Mouse (Mus musculus) midbrain, embryonic 16.5 days (tissue): ENCODE data around the gene Cep68. TPM values are rescaled to one million over a fixed set of nuclear protein-coding genes. Genes with fewer than 3 reads are reported as not detected.

Source experiments
- ATAC-seq: fragments of 200-750 bp; cut with Nextera tagmentation; 2 replicates; pipeline ENCODE4 v1.8.0; 2017; ENCODE audit warnings: moderate TSS enrichment
- H3K27ac ChIP-seq: fragments of 300-500 bp; sonication (generic); 2 replicates; pipeline ENCODE4 v1.5.1; 2014; ENCODE audit warnings: mild to moderate bottlenecking, low read length, mixed read lengths
- H3K27me3 ChIP-seq: fragments of 300-500 bp; sonication (generic); 2 replicates; pipeline ENCODE4 v1.6.1; 2014; ENCODE audit warnings: low read depth, low read length, mixed read lengths; ENCODE audit not compliant: control insufficient read depth, insufficient read depth
- H3K36me3 ChIP-seq: fragments of 300-500 bp; sonication (generic); 2 replicates; pipeline ENCODE4 v1.6.1; 2014; ENCODE audit warnings: mild to moderate bottlenecking, low read length, moderate library complexity, mixed read lengths; ENCODE audit not compliant: control insufficient read depth, insufficient read depth
- H3K4me1 ChIP-seq: fragments of 300-500 bp; sonication (generic); 2 replicates; pipeline ENCODE4 v1.6.1; 2014; ENCODE audit warnings: mild to moderate bottlenecking, low read length, mixed read lengths; ENCODE audit not compliant: control insufficient read depth, insufficient read depth
- H3K4me2 ChIP-seq: fragments of 300-500 bp; sonication (generic); 2 replicates; pipeline ENCODE4 v1.6.1; 2014; ENCODE audit warnings: mild to moderate bottlenecking, low read length, mixed read lengths
- H3K4me3 ChIP-seq: fragments of 300-500 bp; sonication (generic); 2 replicates; pipeline ENCODE4 v1.5.1; 2014; ENCODE audit warnings: low read depth, mild to moderate bottlenecking, low read length, moderate library complexity, mixed read lengths
- H3K9ac ChIP-seq: fragments of 300-500 bp; sonication (generic); 2 replicates; pipeline ENCODE4 v1.6.1; 2014; ENCODE audit warnings: low read depth, low read length, mixed read lengths
- H3K9me3 ChIP-seq: fragments of 300-500 bp; sonication (generic); replicated peaks from 2 replicates; pipeline ENCODE4 v1.6.1; 2014; ENCODE audit warnings: mild to moderate bottlenecking, low read length, mixed read lengths; ENCODE audit not compliant: control insufficient read depth, poor library complexity, severe bottlenecking
- WGBS: fragments of 180-500 bp; shearing (Covaris S2); extraction: QIAGEN DNeasy Blood & Tissue Kit; methylation state at CpG from one replicate; pipeline ENCODE4 v1.1.7; 2014; 5-methylcytosine and 5-hydroxymethylcytosine counted together
- polyA plus RNA-seq: library from polyadenylated mRNA; unstranded; fragments of >200 nt; fragmentation: Nextera tagmentation; extraction: Ambion mirVana; gene quantifications from 2 replicates; pipeline ENCODE4 v1.2.1, GENCODE M21; 2015

Gene Cep68
- polyA plus RNA-seq, 1 experiment from 2014 or later = 26.6 TPM

- 46% methylated on average over 7 of the region's 7 CpGs for WGBS
- Histone ChIP-seq H3K4me1 (peaks cover 37% of the 10 kb centered on the region), H3K27me3 (no peaks in the 10 kb centered on the region), H3K9me3 (no peaks in the 10 kb centered on the region), H3K4me3 (peak overlapping the region; percentile 98), H3K9ac (peak overlapping the region; percentile 96), H3K36me3 (no peaks in the 10 kb centered on the region), H3K27ac (no peak overlapping the region), H3K4me2 (peak overlapping the region; percentile 84)
- no peak for ATAC-seq
Observed at GRCm38 (mm10) chr11:20202299-20203011, 46.8 kb downstream of the Cep68 start.

DNA sequence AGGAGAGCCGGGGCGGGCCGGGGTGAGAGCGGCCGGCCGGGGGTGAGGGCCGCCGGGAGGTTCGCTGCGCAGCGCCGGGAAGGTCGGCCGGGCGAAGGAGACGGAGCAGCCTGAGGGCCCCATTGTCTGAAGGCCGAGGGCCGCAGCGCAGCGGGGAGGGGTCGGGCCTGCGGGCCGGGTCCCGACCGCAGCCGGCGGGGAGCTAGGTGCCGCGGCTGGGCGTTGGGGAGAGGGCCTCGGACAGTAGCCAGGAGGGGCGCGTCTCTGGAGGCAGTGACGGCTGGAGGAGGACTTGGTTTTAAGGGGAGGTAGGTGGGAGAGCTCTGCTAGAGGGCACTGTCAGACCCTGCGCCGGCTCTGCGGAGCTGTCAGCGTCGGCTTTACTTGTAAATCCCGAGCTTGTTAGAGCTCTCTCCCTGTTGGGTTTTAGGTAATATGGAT, 47.5 kb downstream of the Cep68 start:
- no peaks in the 10 kb centered on the region for H3K27me3 ChIP-seq
- peaks cover 34% of the 10 kb centered on the region for H3K4me1 ChIP-seq
- H3K27ac ChIP-seq = peak overlapping the region; percentile 97
- H3K4me2 ChIP-seq = peak overlapping the region; percentile 84
- peak overlapping the region; percentile 96 for H3K9ac ChIP-seq
- under 1% methylated on average over 40 of the region's 40 CpGs for WGBS
- no peaks in the 10 kb centered on the region for H3K9me3 ChIP-seq
- H3K36me3 ChIP-seq = no peaks in the 10 kb centered on the region
- peak; percentile 46 for ATAC-seq
- H3K4me3 ChIP-seq = peak overlapping the region; percentile 98

DNA sequence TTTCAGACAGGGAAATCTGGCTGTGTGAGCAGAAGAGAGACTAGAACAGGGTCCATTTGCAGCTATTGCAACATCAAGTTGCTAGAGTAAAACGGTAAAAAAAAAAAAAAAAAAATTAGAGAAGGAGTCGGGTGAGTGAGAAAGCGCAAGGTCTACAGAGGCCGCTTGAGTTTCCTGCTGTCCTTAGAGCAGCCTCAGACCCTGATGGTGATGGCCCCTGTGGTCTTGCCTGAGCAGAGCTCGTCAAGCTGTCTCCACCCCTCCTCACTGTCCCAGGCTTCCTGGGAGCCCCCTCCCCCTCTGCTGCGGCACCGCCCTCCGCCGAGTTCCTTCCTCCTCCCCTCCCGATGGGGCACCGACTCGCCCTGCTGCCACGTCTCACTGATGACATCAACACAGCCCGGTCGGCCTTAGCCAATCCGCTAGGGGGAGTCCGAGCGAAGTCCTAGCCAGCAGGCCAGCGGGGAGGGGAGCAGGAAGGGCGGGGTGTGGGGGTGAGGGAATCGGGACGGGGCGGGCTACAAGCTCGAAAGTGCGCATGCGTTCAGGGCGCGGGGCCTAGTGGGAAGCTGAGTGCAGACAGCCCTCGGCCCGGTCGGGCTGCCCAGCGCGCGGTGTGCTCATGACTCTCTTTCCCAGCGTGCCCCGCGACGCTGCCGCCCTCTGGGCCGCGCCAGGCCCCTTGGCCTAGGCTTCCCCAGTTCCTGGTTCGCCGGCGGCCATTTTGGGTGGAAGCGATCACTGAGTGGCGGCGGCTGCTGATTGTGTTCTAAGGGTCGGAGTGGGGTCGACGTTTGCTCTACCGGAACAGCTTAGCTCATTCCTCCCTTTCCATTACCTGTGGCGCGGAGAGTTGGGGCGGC, 48.3 kb downstream of the Cep68 start, which contains the start of gene Rab1a:
TSS of gene Rab1a (plus strand) at position 720 of the 863 bp plus-strand sequence.
- H3K4me3 ChIP-seq = peak within 1 kb of the TSS; percentile 98
- H3K27ac ChIP-seq = peak within 1 kb of the TSS; percentile 97
- no peaks in the 10 kb centered on the region for H3K27me3 ChIP-seq
- peak within 1 kb of the TSS; percentile 84 for H3K4me2 ChIP-seq
- ATAC-seq = peak; percentile 99
- no peaks in the 10 kb centered on the region for H3K9me3 ChIP-seq
- under 1% methylated on average over 45 of the region's 54 CpGs for WGBS
- H3K36me3 ChIP-seq = no peaks in the 10 kb centered on the region
- H3K9ac ChIP-seq = peak within 1 kb of the TSS; percentile 96
- H3K4me1 ChIP-seq = peaks cover 30% of the 10 kb centered on the region

GRCm38 (mm10) chr11:20193100-20193736, 56.0 kb downstream of the Cep68 start:
- Histone ChIP-seq H3K9me3 (no peaks in the 10 kb centered on the region), H3K4me3 (no peak overlapping the region), H3K4me2 (no peak overlapping the region), H3K27me3 (no peaks in the 10 kb centered on the region), H3K27ac (no peak overlapping the region), H3K36me3 (no peaks in the 10 kb centered on the region), H3K4me1 (no peaks in the 10 kb centered on the region), H3K9ac (no peak overlapping the region)
- ATAC-seq = no peak
- 96% methylated on average over 4 of the region's 4 CpGs for WGBS

DNA sequence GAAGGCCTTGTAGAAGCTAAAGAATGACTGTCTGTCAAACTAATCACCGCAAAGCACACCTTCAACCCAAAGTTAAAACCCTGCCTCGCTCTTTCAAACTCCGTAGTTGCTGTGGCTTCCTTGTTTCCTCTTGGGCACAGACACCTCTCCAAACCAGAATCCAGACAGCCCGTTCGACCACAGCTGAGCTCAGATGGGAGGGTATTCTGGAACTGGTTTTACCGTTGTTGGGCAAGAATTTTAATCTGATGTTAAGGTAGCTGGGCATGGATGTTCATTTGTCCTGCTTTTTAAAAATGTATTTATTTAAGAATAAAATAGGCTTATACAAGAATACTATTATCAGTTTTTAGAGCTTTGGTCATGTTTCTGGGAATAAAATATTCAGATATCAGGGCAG, 62.0 kb downstream of the Cep68 start:
- H3K4me2 ChIP-seq = no peak overlapping the region
- no peaks in the 10 kb centered on the region for H3K9me3 ChIP-seq
- no peak for ATAC-seq
- H3K36me3 ChIP-seq = no peaks in the 10 kb centered on the region
- H3K4me3 ChIP-seq = no peak overlapping the region
- 89% methylated on average over 6 of the region's 6 CpGs for WGBS
- no peaks in the 10 kb centered on the region for H3K4me1 ChIP-seq
- H3K27ac ChIP-seq = no peak overlapping the region
- H3K27me3 ChIP-seq = no peaks in the 10 kb centered on the region
- H3K9ac ChIP-seq = no peak overlapping the region

Other genes starting within 250 kb of the Cep68 start
- gene Actr2, start 136.5 kb downstream of the Cep68 start, polyA plus RNA-seq = 188 and 208 TPM in 2 replicates
- 313 and 318 TPM in 2 replicates for gene Rab1a, start 48.0 kb downstream of the Cep68 start, polyA plus RNA-seq
- 65.0 and 75.6 TPM in 2 replicates for gene Slc1a4, start 83.3 kb upstream of the Cep68 start, polyA plus RNA-seq